Mouse (Mus musculus) hindbrain, embryonic 14.5 days (tissue): Measurements from ENCODE around the gene Zfp324. TPM values are rescaled to one million over a fixed set of nuclear protein-coding genes. Genes with fewer than 3 reads are reported as not detected.
"Not testable (repeated sequence)": the region's sequence is repeated elsewhere in the genome, so short reads cannot be mapped to it uniquely, and the experiment has no call there.

Experiments used
- ATAC-seq: fragments of 200-750 bp; cut with Nextera tagmentation; 2 replicates; pipeline ENCODE4 v1.8.0; 2017; ENCODE audit warnings: moderate number of reproducible peaks, mild to moderate bottlenecking, moderate TSS enrichment, moderate library complexity; ENCODE audit not compliant: low FRiP score
- DNase-seq: peaks from one replicate; pipeline ENCODE4 v3.0.0-alpha.2; 2015; ENCODE audit warnings: low spot score
- H3K27ac ChIP-seq: fragments of 300-500 bp; sonication (generic); 2 replicates; pipeline ENCODE4 v1.5.1; 2014; ENCODE audit warnings: mild to moderate bottlenecking, moderate library complexity
- H3K27me3 ChIP-seq: fragments of 300-500 bp; sonication (generic); 2 replicates; pipeline ENCODE4 v1.6.1; 2014; ENCODE audit warnings: mild to moderate bottlenecking, low read length, mixed read lengths; ENCODE audit not compliant: control insufficient read depth, insufficient read depth
- H3K36me3 ChIP-seq: fragments of 300-500 bp; sonication (generic); replicated peaks from 2 replicates; pipeline ENCODE4 v1.6.1; 2014; ENCODE audit not compliant: control insufficient read depth, insufficient read depth
- H3K4me1 ChIP-seq: fragments of 300-500 bp; sonication (generic); replicated peaks from 2 replicates; pipeline ENCODE4 v1.6.1; 2014; ENCODE audit warnings: antibody characterized with exemption, low read length, mixed read lengths; ENCODE audit not compliant: control insufficient read depth, insufficient read depth
- H3K4me2 ChIP-seq: fragments of 300-500 bp; sonication (generic); replicated peaks from 2 replicates; pipeline ENCODE4 v1.6.1; 2014; ENCODE audit warnings: mild to moderate bottlenecking, moderate library complexity
- H3K4me3 ChIP-seq: fragments of 300-500 bp; sonication (generic); replicated peaks from 2 replicates; pipeline ENCODE4 v1.5.1; 2014; ENCODE audit warnings: mild to moderate bottlenecking, low read length
- H3K9ac ChIP-seq: fragments of 300-500 bp; sonication (generic); 2 replicates; pipeline ENCODE4 v1.6.1; 2014
- H3K9me3 ChIP-seq: fragments of 300-500 bp; sonication (generic); 2 replicates; pipeline ENCODE4 v1.6.1; 2016; ENCODE audit warnings: low read length; ENCODE audit not compliant: control insufficient read depth
- WGBS: fragments of 180-500 bp; shearing (Covaris S2); extraction: QIAGEN DNeasy Blood & Tissue Kit; methylation state at CpG from one replicate; pipeline ENCODE4 v1.1.7; 2014; 5-methylcytosine and 5-hydroxymethylcytosine counted together
- polyA plus RNA-seq: library from polyadenylated mRNA; unstranded; fragments of >200 nt; fragmentation: Nextera tagmentation; extraction: Ambion mirVana; gene quantifications from 2 replicates; pipeline ENCODE4 v1.2.1, GENCODE M21; 2014

Zfp324 gene
- polyA plus RNA-seq, 1 experiment from 2014 or later: 12.2 TPM

GRCm38 (mm10) chr7:12933615-12934140 is 32.0 kb upstream of the Zfp324 start:
- peaks cover 4% of the 10 kb centered on the region; the same call in 1 of the 2 replicates for H3K27me3 ChIP-seq
- no peak overlapping the region for H3K4me3 ChIP-seq
- 43% methylated on average over 4 of the region's 4 CpGs for whole genome bisulfite sequencing
- ATAC-seq (no peak), DNase-seq (no peak)
- H3K27ac ChIP-seq: no peak overlapping the region
- no peak overlapping the region for H3K9ac ChIP-seq
- H3K4me2 ChIP-seq: no peak overlapping the region
- no peaks in the 10 kb centered on the region for H3K36me3 ChIP-seq
- no peaks in the 10 kb centered on the region for H3K4me1 ChIP-seq
- H3K9me3 ChIP-seq: no peaks in the 10 kb centered on the region

DNA sequence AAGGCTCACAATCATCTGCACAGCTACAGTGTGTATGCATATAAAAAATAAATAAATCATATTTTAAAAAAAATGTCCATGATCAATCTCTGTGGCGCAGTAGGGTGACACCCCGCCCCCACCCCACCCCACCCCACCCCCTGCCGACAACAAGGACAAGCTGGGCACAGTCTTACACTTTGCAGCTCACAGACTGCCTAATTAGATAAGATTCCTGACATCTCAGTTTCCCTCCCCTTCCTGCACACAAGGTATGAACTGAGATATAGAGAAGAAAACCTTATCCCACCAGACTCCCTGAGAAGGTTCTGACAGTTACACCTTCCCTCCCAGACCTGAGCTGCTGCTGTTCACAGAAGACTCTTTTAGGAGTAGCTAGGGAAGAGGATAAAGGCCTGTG is 30.8 kb upstream of the Zfp324 start:
- H3K36me3 ChIP-seq: no peaks in the 10 kb centered on the region
- ATAC-seq: no peak
- no peak for DNase-seq
- no peak overlapping the region for H3K9ac ChIP-seq
- WGBS: 80% methylated on average over 3 of the region's 3 CpGs
- no peaks in the 10 kb centered on the region for H3K27me3 ChIP-seq
- H3K4me2 ChIP-seq: no peak overlapping the region
- no peaks in the 10 kb centered on the region for H3K4me1 ChIP-seq
- H3K9me3 ChIP-seq: no peaks in the 10 kb centered on the region
- no peak overlapping the region for H3K27ac ChIP-seq
- no peak overlapping the region for H3K4me3 ChIP-seq

DNA sequence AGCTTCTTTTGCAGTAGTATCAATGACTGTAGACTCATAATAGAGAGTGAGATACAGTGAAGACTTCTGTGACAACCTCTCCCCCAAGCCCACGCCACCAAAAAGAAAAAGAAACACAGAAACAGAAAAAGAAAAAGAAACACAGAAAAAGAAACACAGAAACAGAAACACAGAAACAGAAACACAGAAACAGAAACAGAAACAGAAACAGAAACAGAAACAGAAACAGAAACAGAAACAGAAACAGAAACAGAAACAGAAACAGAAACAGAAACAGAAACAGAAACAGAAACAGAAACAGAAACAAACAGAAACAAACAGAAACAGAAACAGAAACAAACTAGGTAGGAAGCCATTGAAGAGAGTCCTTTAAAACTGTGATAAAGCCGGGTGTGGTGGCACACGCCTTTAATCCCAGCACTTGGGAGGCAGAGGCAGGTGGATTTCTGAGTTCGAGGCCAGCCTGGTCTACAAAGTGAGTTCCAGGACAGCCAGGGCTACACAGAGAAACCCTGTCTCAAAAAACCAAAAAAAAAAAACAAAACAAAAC is 28.3 kb upstream of the Zfp324 start:
- H3K9ac ChIP-seq, H3K4me2 ChIP-seq, H3K27me3 ChIP-seq, H3K4me3 ChIP-seq, H3K4me1 ChIP-seq, H3K9me3 ChIP-seq, H3K36me3 ChIP-seq, ATAC-seq, DNase-seq, H3K27ac ChIP-seq: not testable (repeated sequence)
- WGBS: 98% methylated on average over 4 of the region's 4 CpGs

DNA sequence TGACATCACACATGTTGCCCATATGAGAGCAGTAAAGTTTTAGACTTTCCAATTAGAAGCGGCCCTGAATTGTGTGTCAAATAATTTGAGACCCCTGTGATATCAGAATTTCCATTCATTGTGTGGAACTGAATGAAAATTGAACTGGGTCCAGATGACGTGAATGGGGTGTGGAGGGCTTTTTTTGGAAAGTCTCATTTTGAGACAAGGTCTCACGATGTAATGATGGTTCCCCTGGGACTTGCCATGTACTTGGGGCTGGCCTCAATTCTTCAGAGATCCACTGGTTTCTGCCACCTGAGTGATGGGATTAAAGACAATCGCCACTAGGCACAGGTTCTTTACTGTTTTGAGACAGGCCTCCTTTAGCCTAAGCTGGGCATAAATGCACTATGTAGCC is 25.0 kb upstream of the Zfp324 start:
- ATAC-seq (no peak), DNase-seq (no peak)
- Histone ChIP-seq H3K4me1 (no peaks in the 10 kb centered on the region), H3K27ac (no peak overlapping the region), H3K36me3 (no peaks in the 10 kb centered on the region), H3K9me3 (no peaks in the 10 kb centered on the region), H3K27me3 (no peaks in the 10 kb centered on the region), H3K9ac (no peak overlapping the region), H3K4me3 (no peak overlapping the region), H3K4me2 (no peak overlapping the region)
- 91% methylated on average over 4 of the region's 4 CpGs for WGBS

GRCm38 (mm10) chr7:12943488-12943887 is 22.1 kb upstream of the Zfp324 start:
- no peaks in the 10 kb centered on the region for H3K36me3 ChIP-seq
- H3K27ac ChIP-seq: no peak overlapping the region
- no peak overlapping the region for H3K9ac ChIP-seq
- no peaks in the 10 kb centered on the region for H3K4me1 ChIP-seq
- no peak overlapping the region for H3K4me3 ChIP-seq
- DNase-seq (no peak), ATAC-seq (no peak)
- H3K27me3 ChIP-seq: no peaks in the 10 kb centered on the region
- H3K9me3 ChIP-seq: no peaks in the 10 kb centered on the region
- H3K4me2 ChIP-seq: no peak overlapping the region

DNA sequence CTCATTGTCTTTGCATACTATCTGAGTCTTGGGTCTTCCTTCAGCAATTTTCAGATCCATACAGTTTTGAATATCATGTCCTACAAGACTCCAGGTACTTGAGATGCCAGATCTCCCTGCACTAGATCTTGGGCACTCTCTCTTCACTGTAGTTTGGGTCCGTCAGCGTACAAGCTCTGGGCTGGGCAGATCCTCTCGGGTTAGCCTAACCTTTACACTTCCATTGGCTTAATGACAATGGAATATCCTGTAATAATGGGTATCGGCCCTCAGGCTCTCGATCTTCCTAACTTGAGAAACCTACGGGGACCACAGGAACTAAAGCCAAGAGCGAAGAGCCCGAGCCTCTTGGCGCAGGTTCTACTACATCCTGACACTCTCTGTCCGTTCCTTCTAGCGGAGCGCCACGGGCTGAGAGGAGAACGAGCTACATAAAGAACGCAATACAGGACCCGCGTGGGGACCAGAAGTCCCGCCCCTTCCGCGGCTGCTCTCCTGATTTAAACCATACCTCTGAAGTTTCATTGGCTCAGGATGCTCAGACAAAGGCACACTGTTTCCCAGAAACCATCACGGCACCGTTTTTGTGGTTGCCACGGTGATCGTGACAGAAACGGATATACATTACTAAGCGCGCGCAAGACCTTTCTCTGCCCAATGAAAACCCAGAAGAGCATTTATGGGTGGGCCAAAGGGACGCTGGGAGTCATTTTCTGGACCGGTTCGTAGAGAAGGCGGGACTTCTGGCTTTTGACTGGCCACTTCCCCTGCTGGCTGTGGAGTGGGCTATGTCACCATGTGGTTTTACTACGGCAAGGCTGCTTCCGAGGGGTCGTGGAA is 16.4 kb upstream of the Zfp324 start:
- peak overlapping the region; percentile 91 for H3K27ac ChIP-seq
- WGBS: 10% methylated on average over 35 of the region's 35 CpGs
- H3K9ac ChIP-seq: peak overlapping the region; percentile 68
- H3K27me3 ChIP-seq: no peaks in the 10 kb centered on the region
- no peaks in the 10 kb centered on the region for H3K36me3 ChIP-seq
- peaks cover 9% of the 10 kb centered on the region for H3K4me1 ChIP-seq
- peak; percentile 97 for DNase-seq
- ATAC-seq: peak; percentile 98
- H3K4me2 ChIP-seq: peak overlapping the region; percentile 92
- H3K9me3 ChIP-seq: no peaks in the 10 kb centered on the region
- H3K4me3 ChIP-seq: peak overlapping the region; percentile 50

DNA sequence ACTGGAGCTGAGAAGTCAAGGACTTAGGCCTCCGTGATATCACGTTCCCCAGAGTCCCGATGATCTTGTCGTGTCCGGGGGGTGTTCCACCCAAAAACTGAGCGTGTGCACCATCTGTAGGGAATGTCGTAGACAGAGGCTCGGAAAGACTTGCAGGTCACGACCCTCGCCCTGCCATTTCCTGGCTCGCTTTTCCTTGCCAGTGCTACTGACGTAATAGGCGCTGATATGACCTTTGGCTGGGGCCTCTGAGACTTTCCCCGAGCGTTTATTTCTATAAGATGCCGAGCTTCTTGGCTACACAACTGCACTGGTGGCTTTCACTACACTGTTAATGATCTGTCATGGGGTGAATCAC is 15.8 kb upstream of the Zfp324 start:
- no peak for DNase-seq
- ATAC-seq: no peak; the same call in 1 of the 2 replicates
- no peaks in the 10 kb centered on the region for H3K9me3 ChIP-seq
- peak overlapping the region; percentile 92 for H3K4me2 ChIP-seq
- H3K4me1 ChIP-seq: peaks cover 9% of the 10 kb centered on the region
- H3K36me3 ChIP-seq: no peaks in the 10 kb centered on the region
- peak overlapping the region; percentile 50 for H3K4me3 ChIP-seq
- H3K9ac ChIP-seq: peak overlapping the region; percentile 68
- WGBS: 16% methylated on average over 16 of the region's 16 CpGs
- peak overlapping the region; percentile 86 for H3K27ac ChIP-seq
- H3K27me3 ChIP-seq: no peaks in the 10 kb centered on the region

DNA sequence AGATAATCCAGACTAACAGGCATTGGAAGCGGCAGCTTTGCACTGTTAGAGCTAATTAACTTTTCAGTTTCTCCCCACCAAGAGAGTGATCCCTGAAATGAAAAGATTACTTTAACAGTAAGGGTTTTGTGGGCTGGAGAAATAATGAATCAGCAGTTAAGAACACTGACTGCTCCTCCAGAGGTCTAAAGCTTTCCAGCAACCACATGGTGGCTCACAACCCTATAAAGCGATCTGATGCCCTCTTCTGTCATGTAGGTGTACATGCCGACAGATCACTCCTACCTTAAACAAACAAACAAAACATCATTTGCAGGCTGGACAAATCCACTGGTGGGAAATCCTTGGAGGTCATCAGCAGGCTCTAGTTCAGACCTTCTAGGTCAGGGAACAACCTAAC is 10.7 kb upstream of the Zfp324 start:
- H3K27me3 ChIP-seq: no peaks in the 10 kb centered on the region
- no peaks in the 10 kb centered on the region for H3K36me3 ChIP-seq
- ATAC-seq: no peak
- H3K9me3 ChIP-seq: no peaks in the 10 kb centered on the region
- H3K4me2 ChIP-seq: no peak overlapping the region
- no peak overlapping the region for H3K27ac ChIP-seq
- H3K4me3 ChIP-seq: no peak overlapping the region
- no peak overlapping the region for H3K9ac ChIP-seq
- peaks cover 3% of the 10 kb centered on the region; the same call in 1 of the 2 replicates for H3K4me1 ChIP-seq
- no peak for DNase-seq
- 69% methylated on average over 3 of the region's 3 CpGs for WGBS

- H3K27ac ChIP-seq: no peak overlapping the region
- WGBS: 78% methylated on average over 5 of the region's 5 CpGs
- H3K27me3 ChIP-seq: no peaks in the 10 kb centered on the region
- H3K4me2 ChIP-seq: no peak overlapping the region
- DNase-seq (no peak), ATAC-seq (no peak)
- no peak overlapping the region for H3K4me3 ChIP-seq
- no peak overlapping the region for H3K9ac ChIP-seq
- no peaks in the 10 kb centered on the region for H3K9me3 ChIP-seq
- no peaks in the 10 kb centered on the region for H3K36me3 ChIP-seq
- H3K4me1 ChIP-seq: no peaks in the 10 kb centered on the region
These were observed 8.1 kb upstream of the Zfp324 start for GRCm38 (mm10) chr7:12957511-12957910.
